Mouse (Mus musculus) liver, embryonic 14.5 days (tissue): ENCODE measurements around the gene C1rb. TPM values are rescaled to one million over a fixed set of nuclear protein-coding genes. Genes with fewer than 3 reads are reported as not detected.
"Not testable (repeated sequence)": the region's sequence is repeated elsewhere in the genome, so short reads cannot be mapped to it uniquely, and the experiment has no call there.

Source experiments
- ATAC-seq: fragments of 200-750 bp; cut with Nextera tagmentation; 2 replicates; pipeline ENCODE4 v1.8.0; 2017; ENCODE audit warnings: moderate number of reproducible peaks, mild to moderate bottlenecking, moderate library complexity; ENCODE audit not compliant: insufficient read depth
- DNase-seq, 3 experiments: peaks; one replicate each; pipeline ENCODE4 v3.0.0-alpha.2; 2012 to 2013; ENCODE audit warnings: low read depth in 3 of 3, low spot score in 3 of 3
- H3K27ac ChIP-seq: fragments of 300-500 bp; sonication (generic); 2 replicates; pipeline ENCODE4 v1.5.1; 2014; ENCODE audit warnings: moderate library complexity, mild to moderate bottlenecking, control low read depth, inconsistent platforms
- H3K27me3 ChIP-seq: fragments of 300-500 bp; sonication (generic); 2 replicates; pipeline ENCODE4 v1.6.1; 2014; ENCODE audit warnings: mild to moderate bottlenecking, low read length, moderate library complexity; ENCODE audit not compliant: control insufficient read depth, insufficient read depth
- H3K36me3 ChIP-seq: fragments of 300-500 bp; sonication (generic); replicated peaks from 2 replicates; pipeline ENCODE4 v1.6.1; 2014; ENCODE audit warnings: low read depth; ENCODE audit not compliant: control insufficient read depth, insufficient read depth
- H3K4me1 ChIP-seq, 2 experiments: fragments of 200-500 bp in 1 of 2; fragments of 300-500 bp in 1 of 2; sonication (generic) in 1 of 2; replicated peaks; 2 replicates each; pipeline ENCODE4 v1.6.1; 2012 to 2014; ENCODE audit warnings: antibody characterized with exemption in 1 of 2, inconsistent platforms in 1 of 2, low read length in 1 of 2; ENCODE audit not compliant: control insufficient read depth in 2 of 2, insufficient read depth in 2 of 2
- H3K4me2 ChIP-seq: fragments of 300-500 bp; sonication (generic); 2 replicates; pipeline ENCODE4 v1.6.1; 2014; ENCODE audit warnings: low read depth, mild to moderate bottlenecking, control low read depth, moderate library complexity
- H3K4me3 ChIP-seq, 2 experiments: fragments of 200-500 bp in 1 of 2; fragments of 300-500 bp in 1 of 2; sonication (generic) in 1 of 2; 2 replicates each; pipeline ENCODE4 v1.5.1; 2012 to 2014; ENCODE audit warnings: low read depth in 2 of 2, low read length in 2 of 2, mild to moderate bottlenecking in 2 of 2, control low read depth in 1 of 2, inconsistent platforms in 1 of 2, moderate library complexity in 1 of 2; ENCODE audit not compliant: insufficient read depth in 1 of 2
- H3K9ac ChIP-seq: fragments of 300-500 bp; sonication (generic); replicated peaks from 2 replicates; pipeline ENCODE4 v1.6.1; 2014; ENCODE audit warnings: mild to moderate bottlenecking, control low read depth, moderate library complexity
- H3K9me3 ChIP-seq: fragments of 300-500 bp; sonication (generic); 2 replicates; pipeline ENCODE4 v1.6.1; 2016; ENCODE audit warnings: low read length, mixed read lengths; ENCODE audit not compliant: control insufficient read depth
- CTCF ChIP-seq: IDR thresholded peaks from 2 replicates; pipeline ENCODE4 v1.5.1; 2016; ENCODE audit warnings: antibody characterized with exemption, low read depth, control low read depth
- EP300 ChIP-seq: IDR thresholded peaks from 2 replicates; pipeline ENCODE4 v1.6.1; 2016; ENCODE audit warnings: antibody characterized with exemption, low read depth
- WGBS: fragments of 180-500 bp; shearing (Covaris S2); extraction: QIAGEN DNeasy Blood & Tissue Kit; methylation state at CpG from one replicate; pipeline ENCODE4 v1.1.7; 2014; ENCODE audit not compliant: insufficient replicate concordance; 5-methylcytosine and 5-hydroxymethylcytosine counted together
- polyA plus RNA-seq, 2 experiments: library from polyadenylated mRNA; depleted of rRNA in 1 of 2; stranded (reverse) in 1 of 2; unstranded in 1 of 2; fragments of >200 nt; fragmentation: Nextera tagmentation in 1 of 2; extraction: Ambion mirVana in 1 of 2; gene quantifications; 2 replicates each; pipeline versions ENCODE4 v1.2.1 to v1.2.3; 2012 to 2014

Gene C1rb
- polyA plus RNA-seq (2012; rRNA removed) (not detected in 2 replicates), polyA plus RNA-seq (2014; fragmentation: Nextera tagmentation; extraction: Ambion mirVana) (not detected in 2 replicates)

DNA sequence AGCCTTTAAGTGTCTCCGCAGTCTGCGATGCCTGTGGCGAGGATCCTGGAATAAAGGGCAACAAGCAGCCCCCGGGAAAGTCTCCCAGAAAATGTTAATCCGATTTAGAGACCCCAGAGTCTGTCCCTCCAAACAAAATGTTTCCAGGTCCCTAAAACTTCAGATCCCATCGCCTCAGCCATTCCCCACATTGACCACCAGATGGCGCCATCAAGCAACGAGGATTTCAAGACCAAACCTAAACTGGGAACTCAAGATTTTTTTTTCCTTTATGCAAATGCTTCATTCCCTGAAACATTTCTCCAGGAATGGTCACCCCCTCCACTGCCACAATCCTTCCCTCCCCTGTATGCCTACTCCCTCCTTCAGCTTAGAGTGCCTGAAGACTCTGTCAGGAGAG, at the start of gene C1rb:
Gene C1rb, plus strand, starts transcription at position 269 of the 400 bp plus-strand sequence.
- no peaks in the 10 kb centered on the region for H3K4me1 ChIP-seq
- no peaks in the 10 kb centered on the region for H3K27me3 ChIP-seq

DNA sequence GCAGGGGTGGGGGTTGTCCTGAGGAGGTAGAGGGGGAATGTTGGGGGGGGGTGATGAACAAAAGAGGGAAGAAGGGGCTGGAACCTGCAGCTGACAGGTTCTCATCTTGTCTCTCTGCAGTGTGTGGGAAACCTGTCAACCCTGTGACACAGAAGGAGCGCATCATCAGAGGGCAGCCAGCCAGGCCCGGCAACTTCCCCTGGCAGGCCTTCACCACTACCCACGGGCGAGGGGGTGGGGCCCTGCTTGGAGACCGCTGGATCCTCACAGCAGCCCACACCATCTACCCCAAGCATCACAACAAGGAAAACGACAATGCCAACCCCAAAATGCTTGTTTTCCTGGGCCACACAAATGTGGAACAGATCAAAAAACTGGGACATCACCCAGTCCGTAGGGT, 48.0 kb upstream of the C1rb start:
- not testable (repeated sequence) for H3K36me3 ChIP-seq, H3K4me3 ChIP-seq, H3K27me3 ChIP-seq, ATAC-seq, H3K27ac ChIP-seq, DNase-seq, H3K9me3 ChIP-seq, H3K4me2 ChIP-seq, H3K9ac ChIP-seq, H3K4me1 ChIP-seq
- 57% methylated on average over 7 of the region's 7 CpGs for WGBS

More for the DNA sequence above, at the start of gene C1rb:
- Histone ChIP-seq H3K36me3 (no peaks in the 10 kb centered on the region), H3K9me3 (no peaks in the 10 kb centered on the region), H3K9ac (no peak within 1 kb of the TSS), H3K4me3 (no peak within 1 kb of the TSS), H3K4me2 (no peak within 1 kb of the TSS), H3K27ac (no peak within 1 kb of the TSS)
- 2% methylated on average over 8 of the region's 8 CpGs for WGBS
- DNase-seq, result peak; percentile 12 to 42 (median 20)
- TF ChIP-seq EP300 (no peak), CTCF (peak; percentile 91)
- ATAC-seq, result no peak

DNA sequence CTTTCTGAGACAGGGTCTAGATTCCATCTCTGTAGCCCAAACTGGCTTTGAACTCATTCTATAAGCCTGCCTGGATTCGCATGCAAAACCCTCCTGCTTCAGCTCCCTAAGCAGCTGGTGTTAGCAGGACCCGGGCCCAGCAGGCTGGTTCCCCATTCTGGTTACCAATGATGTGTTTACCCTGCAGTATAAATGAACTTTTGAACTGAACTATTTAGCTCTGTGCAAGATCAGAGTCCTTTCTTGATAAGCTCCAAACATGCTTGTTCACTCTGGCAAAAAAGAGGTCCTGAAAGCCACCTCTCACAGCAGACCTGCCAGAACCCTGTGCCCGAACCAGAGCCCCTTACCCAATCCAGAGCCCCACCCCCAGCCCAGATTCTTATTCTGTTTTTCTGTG, 42.2 kb upstream of the C1rb start:
- 30% methylated on average over 3 of the region's 3 CpGs for WGBS
- no peaks in the 10 kb centered on the region for H3K36me3 ChIP-seq
- H3K9ac ChIP-seq, result no peak overlapping the region
- no peak overlapping the region for H3K27ac ChIP-seq
- no peaks in the 10 kb centered on the region for H3K9me3 ChIP-seq
- no peaks in the 10 kb centered on the region for H3K27me3 ChIP-seq
- TF ChIP-seq EP300 (no peak), CTCF (no peak)
- H3K4me1 ChIP-seq, result peaks cover 0 to 2% of the 10 kb centered on the region in 2 experiments; a peak in 1 of 4 replicates
- ATAC-seq (peak; percentile 31; the same call in 1 of the 2 replicates), DNase-seq (no peak)
- H3K4me2 ChIP-seq, result no peak overlapping the region
- H3K4me3 ChIP-seq, result no peak overlapping the region

DNA sequence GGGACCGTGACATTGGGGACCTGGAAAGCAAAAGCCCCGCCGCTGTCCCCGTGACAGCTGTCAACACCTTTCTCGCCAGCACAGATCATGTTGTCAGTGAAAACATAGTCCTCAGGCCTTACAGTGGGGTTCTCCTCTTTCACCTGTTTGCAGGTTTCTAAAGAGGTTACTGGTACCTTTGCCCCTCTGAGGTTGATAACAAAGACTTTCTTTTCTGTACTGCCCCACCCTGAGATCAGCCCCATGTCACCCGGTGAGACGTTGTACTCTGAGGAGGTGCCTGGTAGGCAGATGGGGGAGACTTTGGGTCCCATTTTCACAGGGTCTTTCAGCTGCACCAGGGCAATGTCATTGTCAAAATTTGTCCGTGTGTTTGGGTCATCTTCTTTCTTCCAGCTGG, 39.0 kb upstream of the C1rb start:
- Histone ChIP-seq H3K4me2 (no peak overlapping the region), H3K9ac (no peak overlapping the region), H3K4me3 (no peak overlapping the region), H3K9me3 (no peaks in the 10 kb centered on the region), H3K27me3 (no peaks in the 10 kb centered on the region), H3K36me3 (no peaks in the 10 kb centered on the region), H3K27ac (no peak overlapping the region), H3K4me1 (peaks cover 0 to 2% of the 10 kb centered on the region in 2 experiments; a peak in 1 of 4 replicates)
- 68% methylated on average over 8 of the region's 8 CpGs for WGBS
- TF ChIP-seq EP300 (no peak), CTCF (no peak)
- ATAC-seq, result no peak
- no peak for DNase-seq

DNA sequence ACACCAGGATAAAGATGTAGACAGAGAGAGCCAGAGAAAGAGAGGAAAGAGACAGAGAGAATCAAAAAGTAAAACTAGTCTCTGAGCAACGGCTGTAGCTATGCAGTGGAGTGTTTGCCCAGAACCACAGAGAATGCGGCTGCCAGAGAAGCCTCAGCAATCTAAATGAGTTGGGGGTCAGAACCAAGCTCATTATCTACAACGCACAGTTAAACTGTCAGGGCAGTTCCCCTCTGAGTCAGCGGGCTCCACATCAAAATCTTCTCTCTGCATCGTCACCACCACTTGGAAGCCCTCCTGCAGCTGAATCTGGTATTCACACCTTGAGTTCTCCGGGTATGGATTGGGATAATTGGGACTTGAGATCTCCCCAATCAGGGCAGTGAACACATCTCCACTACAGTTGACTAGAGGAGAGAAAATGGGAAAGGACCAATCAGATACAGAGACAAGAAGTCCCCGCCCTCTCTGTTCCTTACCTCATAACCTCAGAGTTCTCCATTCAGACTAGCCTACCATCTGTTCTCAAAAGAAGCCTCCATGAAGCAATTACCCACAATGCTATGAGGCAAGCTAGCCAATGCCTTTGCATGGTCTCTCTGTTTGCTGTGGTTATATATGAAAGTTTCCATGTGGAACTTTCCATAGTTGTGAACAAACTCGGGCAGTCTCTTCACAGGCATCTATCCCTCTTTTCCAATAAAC, 33.8 kb upstream of the C1rb start:
- not testable (repeated sequence) for H3K27me3 ChIP-seq, DNase-seq, ATAC-seq, H3K4me1 ChIP-seq, H3K36me3 ChIP-seq, H3K4me3 ChIP-seq, H3K4me2 ChIP-seq, H3K27ac ChIP-seq, H3K9ac ChIP-seq, H3K9me3 ChIP-seq
- 42% methylated on average over 8 of the region's 8 CpGs for WGBS

DNA sequence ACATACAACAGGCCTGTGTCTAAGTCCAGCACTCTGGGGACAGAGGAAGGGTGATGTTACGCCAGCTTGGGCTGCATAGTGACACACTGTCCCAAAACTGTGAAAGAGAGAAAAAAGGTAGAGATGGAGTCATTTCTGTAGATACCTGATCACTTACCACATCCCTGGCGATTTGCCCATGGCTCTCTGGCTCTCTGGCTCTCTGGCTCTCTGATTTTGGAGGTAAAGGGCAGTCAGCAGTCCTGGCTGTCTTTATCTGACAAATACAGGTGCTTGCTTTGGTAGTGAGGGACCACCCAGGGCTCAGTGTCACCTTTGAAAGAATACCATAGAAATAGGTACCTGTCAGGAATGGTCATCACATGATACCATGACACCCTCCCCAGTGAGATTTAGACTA, 28.9 kb upstream of the C1rb start:
- H3K4me2 ChIP-seq, ATAC-seq, H3K27ac ChIP-seq, H3K4me3 ChIP-seq, H3K27me3 ChIP-seq, DNase-seq, H3K9ac ChIP-seq, H3K9me3 ChIP-seq, H3K36me3 ChIP-seq, H3K4me1 ChIP-seq: not testable (repeated sequence)
- WGBS, result 53% methylated on average over 2 of the region's 2 CpGs
